Mouse (Mus musculus): ENCODE data around the gene Pcsk5.

Gene Pcsk5

GRCm38 (mm10) chr19:17386424-17386823 is 451.0 kb downstream of the Pcsk5 start:
- in situ Hi-C loops (cut with MboI; ENCODE audit: low pct_unique_long_range_greater_than_20kb in 1 of 2, low sequenced_read_pairs in 2 of 2, unreplicated experiment in 1 of 2), result no loop called here

GRCm38 (mm10) chr19:17385426-17385825 is 452.0 kb downstream of the Pcsk5 start:
- in situ Hi-C loops (cut with MboI; ENCODE audit: low pct_unique_long_range_greater_than_20kb in 1 of 2, low sequenced_read_pairs in 2 of 2, unreplicated experiment in 1 of 2), result no loop called here

- in situ Hi-C loops (cut with MboI; ENCODE audit: low pct_unique_long_range_greater_than_20kb in 1 of 2, low sequenced_read_pairs in 2 of 2, unreplicated experiment in 1 of 2), result no loop called here
These were observed 452.4 kb downstream of the Pcsk5 start for GRCm38 (mm10) chr19:17385022-17385421.

- in situ Hi-C loops (cut with MboI; ENCODE audit: low pct_unique_long_range_greater_than_20kb in 1 of 2, low sequenced_read_pairs in 2 of 2, unreplicated experiment in 1 of 2), result no loop called here
These were observed 454.5 kb downstream of the Pcsk5 start for GRCm38 (mm10) chr19:17382807-17383397.
